Mouse (Mus musculus) embryonic facial prominence, embryonic 15.5 days (tissue): ENCODE results near the gene Nagpa. TPM values are rescaled to one million over a fixed set of nuclear protein-coding genes. Genes with fewer than 3 reads are reported as not detected.
"Not testable (repeated sequence)": the region's sequence is repeated elsewhere in the genome, so short reads cannot be mapped to it uniquely, and the experiment has no call there.

Experiments
- ATAC-seq: fragments of 200-750 bp; cut with Nextera tagmentation; 2 replicates; pipeline ENCODE4 v1.8.0; 2017; ENCODE audit warnings: low read depth, moderate TSS enrichment; ENCODE audit not compliant: insufficient number of reproducible peaks, low FRiP score, low TSS enrichment
- H3K27ac ChIP-seq: fragments of 300-500 bp; sonication (generic); replicated peaks from 2 replicates; pipeline ENCODE4 v1.5.1; 2015; ENCODE audit warnings: mild to moderate bottlenecking, inconsistent platforms
- H3K27me3 ChIP-seq: fragments of 300-500 bp; sonication (generic); 2 replicates; pipeline ENCODE4 v1.6.1; 2015; ENCODE audit warnings: inconsistent platforms
- H3K36me3 ChIP-seq: fragments of 300-500 bp; sonication (generic); 2 replicates; pipeline ENCODE4 v1.6.1; 2015; ENCODE audit warnings: mild to moderate bottlenecking, inconsistent platforms
- H3K4me1 ChIP-seq: fragments of 300-500 bp; sonication (generic); 2 replicates; pipeline ENCODE4 v1.6.1; 2015; ENCODE audit warnings: inconsistent platforms
- H3K4me2 ChIP-seq: fragments of 300-500 bp; sonication (generic); replicated peaks from 2 replicates; pipeline ENCODE4 v1.6.1; 2015; ENCODE audit warnings: mild to moderate bottlenecking, inconsistent platforms
- H3K4me3 ChIP-seq: fragments of 300-500 bp; sonication (generic); replicated peaks from 2 replicates; pipeline ENCODE4 v1.5.1; 2015; ENCODE audit warnings: mild to moderate bottlenecking, inconsistent platforms
- H3K9ac ChIP-seq: fragments of 300-500 bp; sonication (generic); 2 replicates; pipeline ENCODE4 v1.6.1; 2015; ENCODE audit warnings: inconsistent platforms
- H3K9me3 ChIP-seq: fragments of 300-500 bp; sonication (generic); replicated peaks from 2 replicates; pipeline ENCODE4 v1.6.1; 2016; ENCODE audit warnings: inconsistent platforms
- WGBS: fragments of 180-500 bp; shearing (Covaris S2); methylation state at CpG from one replicate; pipeline ENCODE4 v1.1.7; 2015; 5-methylcytosine and 5-hydroxymethylcytosine counted together
- polyA plus RNA-seq: library from polyadenylated mRNA; unstranded; fragments of >200 nt; fragmentation: Nextera tagmentation; extraction: Ambion mirVana; gene quantifications from 2 replicates; pipeline ENCODE4 v1.2.1, GENCODE M21; 2015

The Nagpa gene
- 21.1 and 21.7 TPM in 2 replicates for polyA plus RNA-seq

- no peak within 1 kb of the TSS for H3K27ac ChIP-seq
- peaks cover 12% of the 10 kb centered on the region for H3K4me1 ChIP-seq
- H3K4me3 ChIP-seq: peak within 1 kb of the TSS; percentile 79
- H3K9ac ChIP-seq: peak within 1 kb of the TSS; percentile 37
- peaks cover 10% of the 10 kb centered on the region for H3K36me3 ChIP-seq
- 4% methylated on average over 40 of the region's 40 CpGs for WGBS
- peak within 1 kb of the TSS; percentile 94 for H3K4me2 ChIP-seq
- ATAC-seq: peak; percentile 84
- H3K27me3 ChIP-seq: no peaks in the 10 kb centered on the region
- H3K9me3 ChIP-seq: no peaks in the 10 kb centered on the region
These were observed at the start of gene Nagpa for GRCm38 (mm10) chr16:5203668-5204433. Gene Nagpa, minus strand, starts transcription at chr16:5204012.

GRCm38 (mm10) chr16:5252260-5252659, 48.4 kb upstream of the Nagpa start:
- Histone ChIP-seq H3K9me3 (no peaks in the 10 kb centered on the region), H3K9ac (no peak overlapping the region), H3K4me1 (peaks cover 18% of the 10 kb centered on the region), H3K27me3 (no peaks in the 10 kb centered on the region), H3K27ac (no peak overlapping the region), H3K36me3 (peaks cover 41% of the 10 kb centered on the region), H3K4me2 (no peak overlapping the region), H3K4me3 (no peak overlapping the region)
- no peak for ATAC-seq
- WGBS: 87% methylated on average over 2 of the region's 2 CpGs

- ATAC-seq: no peak
- WGBS: 86% methylated on average over 3 of the region's 3 CpGs
These were observed 47.1 kb upstream of the Nagpa start for GRCm38 (mm10) chr16:5250891-5251290.

GRCm38 (mm10) chr16:5244411-5244810, 40.6 kb upstream of the Nagpa start:
- Histone ChIP-seq H3K4me2 (no peak overlapping the region), H3K27me3 (no peaks in the 10 kb centered on the region), H3K4me3 (no peak overlapping the region), H3K4me1 (no peaks in the 10 kb centered on the region), H3K9ac (no peak overlapping the region), H3K27ac (no peak overlapping the region), H3K9me3 (no peaks in the 10 kb centered on the region), H3K36me3 (peaks cover 85% of the 10 kb centered on the region)
- 0 out of 2 replicates have a peak, but pooled peaks have one; percentile 44 for ATAC-seq
- WGBS: 43% methylated on average over 7 of the region's 7 CpGs

More at GRCm38 (mm10) chr16:5250891-5251290, 47.1 kb upstream of the Nagpa start:
- no peak overlapping the region for H3K27ac ChIP-seq
- no peak overlapping the region for H3K9ac ChIP-seq
- no peaks in the 10 kb centered on the region for H3K27me3 ChIP-seq
- H3K36me3 ChIP-seq: peaks cover 50% of the 10 kb centered on the region
- no peak overlapping the region for H3K4me2 ChIP-seq
- no peaks in the 10 kb centered on the region for H3K9me3 ChIP-seq
- H3K4me3 ChIP-seq: no peak overlapping the region
- H3K4me1 ChIP-seq: peaks cover 15% of the 10 kb centered on the region

- no peak for ATAC-seq
- Histone ChIP-seq H3K4me1 (no peaks in the 10 kb centered on the region), H3K9me3 (no peaks in the 10 kb centered on the region), H3K27me3 (no peaks in the 10 kb centered on the region), H3K4me2 (no peak overlapping the region), H3K4me3 (no peak overlapping the region), H3K36me3 (peaks cover 75% of the 10 kb centered on the region), H3K9ac (no peak overlapping the region), H3K27ac (no peak overlapping the region)
- WGBS: 80% methylated on average over 6 of the region's 6 CpGs
These were observed 39.1 kb upstream of the Nagpa start for GRCm38 (mm10) chr16:5242882-5243281.

GRCm38 (mm10) chr16:5242355-5242754, 38.5 kb upstream of the Nagpa start:
- no peak for ATAC-seq
- H3K9ac ChIP-seq: no peak overlapping the region
- no peak overlapping the region for H3K4me2 ChIP-seq
- WGBS: 89% methylated on average over 4 of the region's 4 CpGs
- no peak overlapping the region for H3K27ac ChIP-seq
- no peaks in the 10 kb centered on the region for H3K9me3 ChIP-seq
- no peaks in the 10 kb centered on the region for H3K4me1 ChIP-seq
- peaks cover 69% of the 10 kb centered on the region for H3K36me3 ChIP-seq
- H3K4me3 ChIP-seq: no peak overlapping the region
- H3K27me3 ChIP-seq: no peaks in the 10 kb centered on the region

GRCm38 (mm10) chr16:5233418-5234313, 29.9 kb upstream of the Nagpa start, which contains the start of gene Alg1:
Gene Alg1, plus strand, starts transcription at chr16:5233621.
- Histone ChIP-seq H3K9ac (peak within 1 kb of the TSS; percentile 43), H3K27me3 (no peaks in the 10 kb centered on the region), H3K4me1 (peaks cover 10% of the 10 kb centered on the region), H3K36me3 (no peaks in the 10 kb centered on the region), H3K4me3 (peak within 1 kb of the TSS; percentile 91), H3K27ac (peak within 1 kb of the TSS; percentile 71; the same call in 1 of the 2 replicates), H3K9me3 (no peaks in the 10 kb centered on the region), H3K4me2 (peak within 1 kb of the TSS; percentile 82)
- ATAC-seq: peak; percentile 94
- WGBS: 1% methylated on average over 47 of the region's 47 CpGs

- H3K4me2 ChIP-seq: peak overlapping the region; percentile 82
- no peaks in the 10 kb centered on the region for H3K36me3 ChIP-seq
- 67% methylated on average over 4 of the region's 4 CpGs for WGBS
- H3K9ac ChIP-seq: no peak overlapping the region
- no peaks in the 10 kb centered on the region for H3K27me3 ChIP-seq
- no peak overlapping the region for H3K27ac ChIP-seq
- ATAC-seq: 0 out of 2 replicates have a peak, but pooled peaks have one; percentile 12
- no peaks in the 10 kb centered on the region for H3K9me3 ChIP-seq
- peaks cover 10% of the 10 kb centered on the region for H3K4me1 ChIP-seq
- peak overlapping the region; percentile 91 for H3K4me3 ChIP-seq
These were observed 29.2 kb upstream of the Nagpa start for GRCm38 (mm10) chr16:5232982-5233381.

- H3K4me1 ChIP-seq, H3K9me3 ChIP-seq, H3K4me2 ChIP-seq, H3K36me3 ChIP-seq, ATAC-seq, H3K27me3 ChIP-seq, H3K9ac ChIP-seq, H3K4me3 ChIP-seq, H3K27ac ChIP-seq: not testable (repeated sequence)
- 82% methylated on average over 3 of the region's 3 CpGs for WGBS
These were observed 24.3 kb upstream of the Nagpa start for GRCm38 (mm10) chr16:5228103-5228502.

GRCm38 (mm10) chr16:5227501-5227900, 23.7 kb upstream of the Nagpa start:
- not testable (repeated sequence) for H3K27me3 ChIP-seq, H3K36me3 ChIP-seq, H3K9ac ChIP-seq, H3K27ac ChIP-seq, H3K4me2 ChIP-seq, H3K4me3 ChIP-seq, H3K4me1 ChIP-seq, H3K9me3 ChIP-seq, ATAC-seq
- WGBS: 87% methylated on average over 19 of the region's 19 CpGs

GRCm38 (mm10) chr16:5226534-5226933, 22.7 kb upstream of the Nagpa start:
- H3K36me3 ChIP-seq, H3K27ac ChIP-seq, H3K27me3 ChIP-seq, H3K4me2 ChIP-seq, H3K4me3 ChIP-seq, H3K9ac ChIP-seq, H3K4me1 ChIP-seq, ATAC-seq, H3K9me3 ChIP-seq: not testable (repeated sequence)
- 0% methylated on average over 1 of the region's 1 CpGs for WGBS
